In the genomic region with DNA sequence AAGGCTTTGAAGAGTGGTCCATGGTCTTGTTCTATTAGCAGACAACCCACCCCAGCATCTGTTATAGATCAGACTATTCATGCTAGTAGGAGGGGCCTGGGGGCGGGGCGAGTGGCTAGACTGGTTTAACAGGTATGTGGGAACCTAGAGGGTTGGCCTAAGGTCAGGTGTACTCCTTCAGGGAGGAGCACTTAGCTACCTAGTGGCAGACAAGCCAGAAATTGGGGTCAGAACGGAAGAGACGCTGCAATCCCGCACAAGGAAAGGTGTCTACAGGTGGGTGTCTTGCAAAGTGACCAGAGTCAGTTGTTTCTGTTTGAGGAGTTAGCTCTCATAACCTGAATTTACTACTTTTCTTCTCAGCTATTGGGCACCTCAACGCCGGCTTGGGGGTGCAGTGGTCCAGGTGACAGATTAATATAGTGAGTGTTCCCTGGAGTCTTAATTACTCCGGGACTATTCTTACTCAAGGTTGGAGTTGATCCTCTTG, we compare ENCODE assay signal across 8 mouse cellular contexts. TPM values are rescaled to one million over a fixed set of nuclear protein-coding genes. Genes with fewer than 3 reads are reported as not detected.
DNase-seq lines count a peak whose midpoint lies in the region; ATAC-seq lines count a peak whose summit lies in the region.

A gene (plus strand): TSS at position 226 of the 490 bp plus-strand sequence.

- H3K9ac ChIP-seq in heart, embryonic 15.5 days = peak within 1 kb of the TSS; percentile 67
- H3K9ac ChIP-seq in forebrain, embryonic 12.5 days = peak within 1 kb of the TSS; percentile 33; the same call in 1 of the 2 replicates

- H3K27me3 ChIP-seq in heart, embryonic 15.5 days = no peaks in the 10 kb centered on the region
- peaks cover 42% of the 10 kb centered on the region for H3K27me3 ChIP-seq in forebrain, embryonic 12.5 days

- H3K36me3 ChIP-seq in heart, embryonic 15.5 days = peaks cover 43% of the 10 kb centered on the region
- H3K36me3 ChIP-seq in forebrain, embryonic 12.5 days (replicated peaks) = peaks cover 49% of the 10 kb centered on the region

- H3K4me3 ChIP-seq in heart, embryonic 15.5 days = peak within 1 kb of the TSS; percentile 48
- H3K4me3 ChIP-seq in forebrain, embryonic 12.5 days (replicated peaks) = peak within 1 kb of the TSS; percentile 18

- 25% methylated on average over 8 of the region's 8 CpGs for WGBS in heart, embryonic 15.5 days
- 29% methylated on average over 8 of the region's 8 CpGs for WGBS in forebrain, embryonic 12.5 days

- H3K9me3 ChIP-seq in heart, embryonic 15.5 days (replicated peaks) = no peaks in the 10 kb centered on the region
- no peaks in the 10 kb centered on the region for H3K9me3 ChIP-seq in forebrain, embryonic 12.5 days

- no peak for ATAC-seq in heart, embryonic 15.5 days (replicated peaks; ENCODE audit: insufficient number of reproducible peaks, insufficient read depth, low FRiP score, low read depth)
- ATAC-seq in forebrain, embryonic 12.5 days (ENCODE audit: low FRiP score) = no peak

- intact Hi-C loops in gastrocnemius, postnatal 36 days (cut with DNase I) = loop anchor here (5.0 kb wide), 1 partner anchor 35 kb away; no protein-coding TSS in a partner anchor

- no peak for DNase-seq in heart, adult 8-10 months (ENCODE audit: low spot score)
- DNase-seq in kidney, postnatal 10 days = peak; percentile 70
- DNase-seq in lung, postnatal 25 days (ENCODE audit: low spot score) = peak; percentile 84
- peak; percentile 46 for DNase-seq in testis, postnatal 14 days (ENCODE audit: low spot score)
- no peak for DNase-seq in left cerebral cortex, adult 9 months (ENCODE audit: low spot score in 2 of 2)
- no peak for DNase-seq in gastrocnemius, postnatal 36 days

- peaks cover 23% of the 10 kb centered on the region for H3K4me1 ChIP-seq in heart, embryonic 15.5 days (replicated peaks)
- H3K4me1 ChIP-seq in forebrain, embryonic 12.5 days = peaks cover 22% of the 10 kb centered on the region

- H3K27ac ChIP-seq in heart, embryonic 15.5 days = no peak within 1 kb of the TSS
- no peak within 1 kb of the TSS for H3K27ac ChIP-seq in forebrain, embryonic 12.5 days

- peak within 1 kb of the TSS; percentile 84 for H3K4me2 ChIP-seq in heart, embryonic 15.5 days
- peak within 1 kb of the TSS; percentile 50 for H3K4me2 ChIP-seq in forebrain, embryonic 12.5 days

RNA-seq across cellular contexts. Expression of the gene that starts here (rescaled TPM):
- 0.47 and 0.49 TPM in 2 replicates for polyA plus RNA-seq in heart, embryonic 15.5 days (2015; fragmentation: Nextera tagmentation; extraction: Ambion mirVana)
- total RNA-seq in heart, adult 8-10 months (2022) = under 1 TPM; 0.22 to 0.31 (median 0.25) TPM
- polyA plus RNA-seq in forebrain, embryonic 12.5 days (2016; fragmentation: Nextera tagmentation; extraction: Ambion mirVana) = 0.81 and 0.83 TPM in 2 replicates
- under 1 TPM; 0.22 to 0.51 TPM for total RNA-seq in gastrocnemius, postnatal 36 days (2021)

Comparison
In these comparisons a context has a peak if more than half of its experiments do, and no peak if none do; other contexts are left out.
1. DNase-seq: peak in kidney, postnatal 10 days (single experiment), lung, postnatal 25 days (single experiment) and testis, postnatal 14 days (single experiment); none in heart, adult 8-10 months (single experiment), left cerebral cortex, adult 9 months (0 of 2) and gastrocnemius, postnatal 36 days (0 of 2).